Mouse (Mus musculus): ENCODE data around the gene Mgarp. TPM values are rescaled to one million over a fixed set of nuclear protein-coding genes. Genes with fewer than 3 reads are reported as not detected.

Mgarp gene
- polyA plus RNA-seq, 1 experiment, result 0.18 TPM

DNA sequence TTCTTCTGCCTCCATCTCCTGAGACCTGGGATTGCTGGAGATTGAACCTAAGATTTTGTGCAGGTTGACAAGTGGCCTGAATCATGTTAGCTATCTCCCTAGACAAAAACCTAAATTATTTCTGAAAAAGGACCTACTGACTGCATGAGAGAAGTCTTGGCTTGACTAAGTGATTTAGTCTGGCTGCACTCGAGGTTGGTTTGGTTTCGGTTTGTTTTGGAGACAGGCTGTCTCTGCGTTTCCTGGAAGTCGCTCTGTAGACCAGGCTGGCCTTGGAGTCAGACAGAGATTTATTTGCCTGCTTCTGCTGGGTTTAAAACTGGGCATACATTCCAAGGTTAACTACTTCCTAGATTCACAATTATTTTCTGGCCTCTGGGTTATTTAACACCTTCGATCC lies 23.7 kb downstream of the Mgarp start:
- Histone ChIP-seq H3K36me3 (ENCODE audit: control insufficient read depth, insufficient read depth, low read length) (no peaks in the 10 kb centered on the region), H3K4me3 (ENCODE audit: control insufficient read depth, insufficient read depth, low read length) (no peak overlapping the region), H3K27ac (ENCODE audit: control insufficient read depth, insufficient read depth, low read length) (no peak overlapping the region), H3K27me3 (ENCODE audit: control insufficient read depth, insufficient read depth, low read length) (no peaks in the 10 kb centered on the region), H3K4me1 (replicated peaks; ENCODE audit: control insufficient read depth, insufficient read depth, low read length) (no peaks in the 10 kb centered on the region)
- WGBS, result 37% methylated on average over 5 of the region's 5 CpGs
- DNase-seq, result no peak
- TF ChIP-seq POLR2A (IDR thresholded peaks at IDR 0.05; ENCODE audit: control insufficient read depth, extremely low read depth, insufficient read depth, low read length, poor library complexity) (no peak), CTCF (IDR thresholded peaks at IDR 0.05; ENCODE audit: borderline replicate concordance, control insufficient read depth, extremely low read depth, insufficient read depth, low read length, poor library complexity) (no peak)

GRCm38 (mm10) chr3:51371826-51372225 lies 24.7 kb downstream of the Mgarp start:
- no peaks in the 10 kb centered on the region for H3K36me3 ChIP-seq (ENCODE audit: control insufficient read depth, insufficient read depth, low read length)
- no peaks in the 10 kb centered on the region for H3K27me3 ChIP-seq (ENCODE audit: control insufficient read depth, insufficient read depth, low read length)
- H3K4me3 ChIP-seq (ENCODE audit: control insufficient read depth, insufficient read depth, low read length), result no peak overlapping the region
- H3K27ac ChIP-seq (ENCODE audit: control insufficient read depth, insufficient read depth, low read length), result no peak overlapping the region
- WGBS, result 99% methylated on average over 2 of the region's 2 CpGs
- no peaks in the 10 kb centered on the region for H3K4me1 ChIP-seq (replicated peaks; ENCODE audit: control insufficient read depth, insufficient read depth, low read length)
- TF ChIP-seq CTCF (IDR thresholded peaks at IDR 0.05; ENCODE audit: borderline replicate concordance, control insufficient read depth, extremely low read depth, insufficient read depth, low read length, poor library complexity) (no peak), POLR2A (IDR thresholded peaks at IDR 0.05; ENCODE audit: control insufficient read depth, extremely low read depth, insufficient read depth, low read length, poor library complexity) (no peak)
- no peak for DNase-seq

DNA sequence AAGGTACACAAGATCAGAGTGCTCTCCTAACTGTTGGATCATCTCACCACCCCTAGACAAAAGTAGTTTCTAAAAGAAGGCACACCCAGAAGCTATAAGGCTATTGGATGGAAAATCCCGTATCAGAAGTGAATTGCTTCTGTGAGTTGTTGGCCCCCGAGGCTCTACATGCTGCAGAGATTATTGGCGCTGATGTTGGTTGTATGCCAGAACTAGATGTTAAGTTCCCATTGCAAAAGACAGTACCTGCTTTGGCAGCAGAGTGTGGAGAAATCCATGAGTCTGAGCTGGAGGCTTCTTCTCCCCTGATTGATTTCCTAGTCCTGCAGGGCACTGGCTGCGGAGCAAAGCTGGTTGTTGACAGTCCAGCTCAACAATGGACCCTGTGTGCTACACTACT lies 28.5 kb downstream of the Mgarp start:
- Histone ChIP-seq H3K27ac (ENCODE audit: control insufficient read depth, insufficient read depth, low read length) (no peak overlapping the region), H3K4me1 (replicated peaks; ENCODE audit: control insufficient read depth, insufficient read depth, low read length) (peaks cover 2% of the 10 kb centered on the region; the same call in 1 of the 2 replicates), H3K36me3 (ENCODE audit: control insufficient read depth, insufficient read depth, low read length) (no peaks in the 10 kb centered on the region), H3K27me3 (ENCODE audit: control insufficient read depth, insufficient read depth, low read length) (no peaks in the 10 kb centered on the region), H3K4me3 (ENCODE audit: control insufficient read depth, insufficient read depth, low read length) (no peak overlapping the region)
- no peak for DNase-seq
- 94% methylated on average over 4 of the region's 4 CpGs for WGBS
- TF ChIP-seq POLR2A (IDR thresholded peaks at IDR 0.05; ENCODE audit: control insufficient read depth, extremely low read depth, insufficient read depth, low read length, poor library complexity) (no peak), CTCF (IDR thresholded peaks at IDR 0.05; ENCODE audit: borderline replicate concordance, control insufficient read depth, extremely low read depth, insufficient read depth, low read length, poor library complexity) (no peak)

GRCm38 (mm10) chr3:51366926-51367325 lies 29.6 kb downstream of the Mgarp start:
- DNase-seq, result no peak

GRCm38 (mm10) chr3:51365517-51365882 lies 31.0 kb downstream of the Mgarp start:
- H3K27me3 ChIP-seq (ENCODE audit: control insufficient read depth, insufficient read depth, low read length), result no peaks in the 10 kb centered on the region
- no peak for TF ChIP-seq POLR2A (IDR thresholded peaks at IDR 0.05; ENCODE audit: control insufficient read depth, extremely low read depth, insufficient read depth, low read length, poor library complexity)
- TF ChIP-seq CTCF (IDR thresholded peaks at IDR 0.05; ENCODE audit: borderline replicate concordance, control insufficient read depth, extremely low read depth, insufficient read depth, low read length, poor library complexity), result no peak
- WGBS, result 1% methylated on average over 3 of the region's 3 CpGs
- peaks cover 2% of the 10 kb centered on the region; the same call in 1 of the 2 replicates for H3K4me1 ChIP-seq (replicated peaks; ENCODE audit: control insufficient read depth, insufficient read depth, low read length)
- no peak overlapping the region for H3K27ac ChIP-seq (ENCODE audit: control insufficient read depth, insufficient read depth, low read length)
- H3K4me3 ChIP-seq (ENCODE audit: control insufficient read depth, insufficient read depth, low read length), result no peak overlapping the region
- DNase-seq, result no peak
- H3K36me3 ChIP-seq (ENCODE audit: control insufficient read depth, insufficient read depth, low read length), result no peaks in the 10 kb centered on the region

More at GRCm38 (mm10) chr3:51366926-51367325, 29.6 kb downstream of the Mgarp start:
- WGBS, result 96% methylated on average over 4 of the region's 4 CpGs
- Histone ChIP-seq H3K27ac (ENCODE audit: control insufficient read depth, insufficient read depth, low read length) (no peak overlapping the region), H3K4me3 (ENCODE audit: control insufficient read depth, insufficient read depth, low read length) (no peak overlapping the region), H3K27me3 (ENCODE audit: control insufficient read depth, insufficient read depth, low read length) (no peaks in the 10 kb centered on the region), H3K36me3 (ENCODE audit: control insufficient read depth, insufficient read depth, low read length) (no peaks in the 10 kb centered on the region), H3K4me1 (replicated peaks; ENCODE audit: control insufficient read depth, insufficient read depth, low read length) (peaks cover 2% of the 10 kb centered on the region; the same call in 1 of the 2 replicates)
- TF ChIP-seq CTCF (IDR thresholded peaks at IDR 0.05; ENCODE audit: borderline replicate concordance, control insufficient read depth, extremely low read depth, insufficient read depth, low read length, poor library complexity) (no peak), POLR2A (IDR thresholded peaks at IDR 0.05; ENCODE audit: control insufficient read depth, extremely low read depth, insufficient read depth, low read length, poor library complexity) (no peak)

- Histone ChIP-seq H3K4me3 (ENCODE audit: control insufficient read depth, insufficient read depth, low read length) (peak overlapping the region; percentile 24), H3K4me1 (replicated peaks; ENCODE audit: control insufficient read depth, insufficient read depth, low read length) (peaks cover 2% of the 10 kb centered on the region; the same call in 1 of the 2 replicates), H3K27me3 (ENCODE audit: control insufficient read depth, insufficient read depth, low read length) (no peaks in the 10 kb centered on the region), H3K36me3 (ENCODE audit: control insufficient read depth, insufficient read depth, low read length) (no peaks in the 10 kb centered on the region), H3K27ac (ENCODE audit: control insufficient read depth, insufficient read depth, low read length) (no peak overlapping the region)
- TF ChIP-seq POLR2A (IDR thresholded peaks at IDR 0.05; ENCODE audit: control insufficient read depth, extremely low read depth, insufficient read depth, low read length, poor library complexity), result no peak
- TF ChIP-seq CTCF (IDR thresholded peaks at IDR 0.05; ENCODE audit: borderline replicate concordance, control insufficient read depth, extremely low read depth, insufficient read depth, low read length, poor library complexity), result peak; percentile 72; the same call in 1 of the 2 replicates
- peak; percentile 78 for DNase-seq
- 11% methylated on average over 31 of the region's 31 CpGs for WGBS
Measured at GRCm38 (mm10) chr3:51364703-51365516, 31.6 kb downstream of the Mgarp start.

All from thymus, adult 2 months (tissue).